In the genomic region with DNA sequence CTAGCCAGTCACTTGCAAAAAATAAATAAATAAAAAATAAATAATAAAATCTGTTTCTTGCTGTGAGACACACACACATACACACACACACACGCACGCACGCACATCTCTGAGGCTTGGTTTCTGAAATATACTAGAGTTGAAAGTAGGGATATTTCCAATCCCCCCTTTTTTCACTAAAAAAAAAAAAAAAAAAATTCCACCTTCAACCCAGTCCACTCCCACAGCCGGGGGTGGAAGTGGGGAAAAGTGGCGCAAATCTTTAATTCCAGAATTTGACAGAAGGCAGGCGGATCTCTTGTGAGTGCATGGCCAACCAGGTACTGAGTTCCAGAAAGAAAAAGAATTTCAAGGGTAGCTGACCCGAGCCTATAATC, we compare ENCODE assay signal across 8 mouse cellular contexts. TPM values are rescaled to one million over a fixed set of nuclear protein-coding genes. Genes with fewer than 3 reads are reported as not detected.
A peak's percentile ranks its signal among the peaks of the same experiment; 100 is the strongest.
DNase-seq lines count a peak whose midpoint lies in the region; ATAC-seq lines count a peak whose summit lies in the region.
"Had no signal": no experiment of that assay in that cellular context is flagged by ENCODE, and none has a peak within 500 bp of the region (broad histone marks: within the 10 kb centered on the region; RNA-seq: fewer than 3 reads in every experiment).

No protein-coding gene starts in this region.

- ATAC-seq in lung, embryonic 15.5 days (ENCODE audit: borderline replicate concordance, extremely low read depth, low FRiP score, low TSS enrichment): no peak
- 0 out of 2 replicates have a peak, but pooled peaks have one; percentile 4 for ATAC-seq in forebrain, embryonic 14.5 days
- ATAC-seq in liver, embryonic 12.5 days: no peak
- no peak for ATAC-seq in stomach, embryonic 15.5 days (ENCODE audit: insufficient read depth, low FRiP score, low read depth)
- ATAC-seq in erythroid progenitor cell, adult 5-6 weeks (replicated peaks; ENCODE audit: low FRiP score, poor library complexity, severe bottlenecking): no peak

- peaks cover 2% of the 10 kb centered on the region; the same call in 1 of the 2 replicates for H3K4me1 ChIP-seq in lung, embryonic 15.5 days
- H3K4me1 ChIP-seq in forebrain, embryonic 14.5 days (ENCODE audit: control insufficient read depth, insufficient read depth, low read length): no peaks in the 10 kb centered on the region
- peaks cover 27% of the 10 kb centered on the region for H3K4me1 ChIP-seq in liver, embryonic 12.5 days
- no peaks in the 10 kb centered on the region for H3K4me1 ChIP-seq in stomach, embryonic 15.5 days

- peak overlapping the region; percentile 90 for H3K4me2 ChIP-seq in lung, embryonic 15.5 days
- peak overlapping the region; percentile 78 for H3K4me2 ChIP-seq in forebrain, embryonic 14.5 days (ENCODE audit: low read length)
- H3K4me2 ChIP-seq in liver, embryonic 12.5 days: peak overlapping the region; percentile 89
- peak overlapping the region; percentile 78 for H3K4me2 ChIP-seq in stomach, embryonic 15.5 days

- H3K9ac ChIP-seq in lung, embryonic 15.5 days: peak overlapping the region; percentile 92; the same call in 1 of the 2 replicates
- no peak overlapping the region for H3K9ac ChIP-seq in forebrain, embryonic 14.5 days (ENCODE audit: low read length)
- peak overlapping the region; percentile 24; the same call in 1 of the 2 replicates for H3K9ac ChIP-seq in liver, embryonic 12.5 days
- no peak overlapping the region for H3K9ac ChIP-seq in stomach, embryonic 15.5 days

- no peak for DNase-seq in lung, postnatal 14 days
- no peak for DNase-seq in forebrain, embryonic 14.5 days (ENCODE audit: low spot score)
- no peak for DNase-seq in kidney, postnatal 36 days

- 38% methylated on average over 7 of the region's 7 CpGs for WGBS in lung, embryonic 15.5 days
- whole genome bisulfite sequencing in forebrain, embryonic 14.5 days: 37% methylated on average over 7 of the region's 7 CpGs
- WGBS in liver, embryonic 12.5 days (ENCODE audit: insufficient replicate concordance): 17% methylated on average over 7 of the region's 7 CpGs
- WGBS in stomach, embryonic 15.5 days: 34% methylated on average over 7 of the region's 7 CpGs

- H3K36me3 ChIP-seq in lung, embryonic 15.5 days: no peaks in the 10 kb centered on the region
- no peaks in the 10 kb centered on the region for H3K36me3 ChIP-seq in forebrain, embryonic 14.5 days (ENCODE audit: control insufficient read depth, insufficient read depth, low read length)
- H3K36me3 ChIP-seq in liver, embryonic 12.5 days: no peaks in the 10 kb centered on the region
- H3K36me3 ChIP-seq in stomach, embryonic 15.5 days: no peaks in the 10 kb centered on the region

- peaks cover 18% of the 10 kb centered on the region for H3K27me3 ChIP-seq in lung, embryonic 15.5 days
- peaks cover 8% of the 10 kb centered on the region for H3K27me3 ChIP-seq in forebrain, embryonic 14.5 days (replicated peaks; ENCODE audit: control insufficient read depth, insufficient read depth, low read length)
- peaks cover 11% of the 10 kb centered on the region for H3K27me3 ChIP-seq in liver, embryonic 12.5 days (replicated peaks)
- peaks cover 10% of the 10 kb centered on the region; the same call in 1 of the 2 replicates for H3K27me3 ChIP-seq in stomach, embryonic 15.5 days (replicated peaks)

- peak overlapping the region; percentile 66 for H3K4me3 ChIP-seq in lung, embryonic 15.5 days
- peak overlapping the region; percentile 68 for H3K4me3 ChIP-seq in forebrain, embryonic 14.5 days (ENCODE audit: low read depth, low read length)
- peak overlapping the region; percentile 81 for H3K4me3 ChIP-seq in liver, embryonic 12.5 days
- H3K4me3 ChIP-seq in stomach, embryonic 15.5 days (replicated peaks): peak overlapping the region; percentile 64

- no peaks in the 10 kb centered on the region for H3K9me3 ChIP-seq in lung, embryonic 15.5 days
- H3K9me3 ChIP-seq in forebrain, embryonic 14.5 days (replicated peaks; ENCODE audit: control insufficient read depth, low read length): no peaks in the 10 kb centered on the region
- H3K9me3 ChIP-seq in liver, embryonic 12.5 days (replicated peaks): no peaks in the 10 kb centered on the region
- no peaks in the 10 kb centered on the region for H3K9me3 ChIP-seq in stomach, embryonic 15.5 days

- H3K27ac ChIP-seq in lung, embryonic 15.5 days: no peak overlapping the region
- H3K27ac ChIP-seq in forebrain, embryonic 14.5 days (ENCODE audit: low read depth, low read length): no peak overlapping the region
- H3K27ac ChIP-seq in liver, embryonic 12.5 days: peak overlapping the region; percentile 94; the same call in 1 of the 2 replicates
- H3K27ac ChIP-seq in stomach, embryonic 15.5 days: no peak overlapping the region

RNA-seq across cellular contexts. Expression of gene BC107364, which starts 37.2 kb away (rescaled TPM):
- 0.14 TPM in 1 of 2 replicates, not detected in the other for polyA plus RNA-seq in lung, embryonic 15.5 days (2015; fragmentation: Nextera tagmentation; extraction: Ambion mirVana)
- not detected in 2 replicates for polyA plus RNA-seq in forebrain, embryonic 14.5 days (2014; fragmentation: Nextera tagmentation; extraction: Ambion mirVana)
- not detected in 2 replicates for polyA plus RNA-seq in liver, embryonic 12.5 days (2016; fragmentation: Nextera tagmentation; extraction: Ambion mirVana)
- 0.28 and 0.37 TPM in 2 replicates for polyA plus RNA-seq in stomach, embryonic 15.5 days (2015; fragmentation: Nextera tagmentation; extraction: Ambion mirVana)
- total RNA-seq in erythroid progenitor cell, adult 5-6 weeks (2015; ENCODE audit: low replicate concordance): not detected in 2 replicates
- not detected in 2 replicates for total RNA-seq in erythroid progenitor cell, adult 5-6 weeks (2017; ENCODE audit: low replicate concordance)
- total RNA-seq: liver, adult 2 months had no signal
- polyA plus RNA-seq: liver, adult 2 months had no signal

Comparison
In these comparisons a context has a peak if more than half of its experiments do, and no peak if none do; other contexts are left out.
1. H3K9ac ChIP-seq: peak in lung, embryonic 15.5 days (single experiment) and liver, embryonic 12.5 days (single experiment); none in forebrain, embryonic 14.5 days (single experiment) and stomach, embryonic 15.5 days (single experiment).
2. Peak in every context shown above with its lines, with median percentiles within 50 percentile points of each other: H3K4me2 ChIP-seq and H3K4me3 ChIP-seq.